Mouse (Mus musculus) adipocyte (in vitro differentiated cells): ENCODE measurements around the gene Cit.

ENCODE experiments used
- DNase-seq: peaks from one replicate; pipeline ENCODE4 v3.0.0-alpha.2; 2016; ENCODE audit warnings: low spot score

Gene Cit

DNA sequence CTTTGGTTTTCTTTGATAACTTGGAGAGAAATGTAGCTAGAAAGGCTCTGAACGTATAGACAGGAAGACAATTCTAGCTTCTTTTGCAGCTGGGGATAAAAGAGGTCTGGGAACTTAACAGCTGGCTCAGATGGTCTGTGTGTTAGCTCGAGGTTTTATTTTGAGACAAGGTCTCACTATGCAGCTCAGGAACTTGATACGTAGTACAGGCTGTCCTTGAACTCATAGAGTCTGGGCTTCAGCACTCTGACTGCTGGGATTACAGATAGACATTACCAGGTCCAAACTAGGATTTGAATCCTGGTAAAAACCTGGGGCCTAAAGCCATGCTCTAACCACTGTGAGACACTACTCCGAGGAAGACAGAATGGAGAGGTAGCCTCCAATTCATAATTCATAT is 201.2 kb downstream of the Cit start:
- no peak for DNase-seq

- no peak for DNase-seq
Observed at GRCm38 (mm10) chr5:116048321-116048720, 203.2 kb downstream of the Cit start.

GRCm38 (mm10) chr5:116049821-116050220 is 204.7 kb downstream of the Cit start:
- peak; percentile 90 for DNase-seq

DNA sequence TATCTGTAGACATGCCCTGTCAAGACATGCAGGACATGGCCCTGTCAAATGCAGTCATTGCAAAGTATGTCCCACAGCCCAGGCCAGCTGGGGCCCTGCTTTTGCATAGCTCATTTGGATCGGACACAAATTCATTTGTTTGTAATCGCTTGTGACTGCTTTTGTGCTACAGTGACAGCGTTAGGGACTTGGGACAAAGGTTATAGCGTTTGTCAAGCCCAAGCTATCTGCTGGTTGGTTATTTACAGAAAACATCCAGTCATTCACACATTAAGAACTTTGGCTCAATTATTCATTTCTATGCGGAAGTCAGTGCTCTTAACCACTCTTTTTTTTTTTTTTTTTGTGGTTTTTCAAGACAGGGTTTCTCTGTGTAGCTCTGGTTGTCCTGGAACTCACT is 207.1 kb downstream of the Cit start:
- peak; percentile 21 for DNase-seq

- DNase-seq: no peak
Observed at GRCm38 (mm10) chr5:116052826-116053225, 207.7 kb downstream of the Cit start.
